Mouse (Mus musculus) E14TG2a.4 (cell line): ENCODE results near the gene Tsc22d4.

Source experiments
- CTCF ChIP-seq: conservative IDR thresholded peaks from 2 replicates; pipeline ENCODE4 v1.5.1; 2014; ENCODE audit warnings: low read length
- NANOG ChIP-seq: IDR thresholded peaks from 2 replicates; pipeline ENCODE4 v1.6.1; 2014; ENCODE audit warnings: borderline replicate concordance, low read length, mixed read lengths

GRCm38 (mm10) chr5:137737400-137737940 is 8.1 kb upstream of the Tsc22d4 start:
- no peak for TF ChIP-seq CTCF
- TF ChIP-seq NANOG = no peak
